Mouse (Mus musculus) cortical plate, adult 2 months (tissue): ENCODE measurements around the gene Shroom3.

Experiments
- CTCF ChIP-seq: fragments of 200-500 bp; IDR thresholded peaks from 2 replicates; pipeline ENCODE4 v1.5.1; 2011; ENCODE audit warnings: mild to moderate bottlenecking, control low read depth, low read length; ENCODE audit not compliant: insufficient read depth; ENCODE audit errors: extremely low read depth
- POLR2A ChIP-seq: fragments of 200-500 bp; IDR thresholded peaks from 2 replicates; pipeline ENCODE4 v1.6.1; 2011; ENCODE audit warnings: mild to moderate bottlenecking, low read length, control low read depth; ENCODE audit not compliant: insufficient read depth; ENCODE audit errors: extremely low read depth

DNA sequence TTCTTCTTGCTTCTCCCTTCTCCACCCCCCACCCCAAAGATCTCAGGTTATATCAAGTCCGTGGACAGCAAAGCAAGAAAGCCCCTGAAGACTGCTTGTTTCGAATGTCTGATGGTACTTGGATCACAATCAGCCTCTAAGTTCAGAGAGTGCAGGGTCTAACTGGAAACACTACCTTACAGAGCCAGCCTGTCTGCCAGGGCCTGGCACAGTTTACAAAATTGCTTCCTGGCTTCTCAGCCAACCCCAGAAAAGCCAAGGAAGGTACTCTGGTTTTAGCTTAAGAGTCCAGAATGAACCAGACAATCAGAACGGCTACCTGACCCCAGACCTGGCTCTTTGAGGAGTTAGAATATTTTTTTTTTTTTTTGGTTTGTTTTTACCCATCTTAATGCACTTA is 159.6 kb downstream of the Shroom3 start:
- no peak for TF ChIP-seq CTCF
- TF ChIP-seq POLR2A, result no peak
